Mouse (Mus musculus) thymus, postnatal 36 days (tissue): Measurements from ENCODE around the gene Megf9.

Experiments
- DNase-seq, 2 experiments: peaks; one replicate each; pipeline ENCODE4 v3.0.0; 2022; ENCODE audit warnings: mixed read lengths in 2 of 2

The Megf9 gene

GRCm38 (mm10) chr4:70534891-70535269 is at the start of gene Megf9:
Megf9 (minus strand) TSS chr4:70534995.
- peak; percentile 97 to 98 for DNase-seq

- DNase-seq: no peak
Measured at GRCm38 (mm10) chr4:70579654-70580053, 44.9 kb upstream of the Megf9 start.

DNA sequence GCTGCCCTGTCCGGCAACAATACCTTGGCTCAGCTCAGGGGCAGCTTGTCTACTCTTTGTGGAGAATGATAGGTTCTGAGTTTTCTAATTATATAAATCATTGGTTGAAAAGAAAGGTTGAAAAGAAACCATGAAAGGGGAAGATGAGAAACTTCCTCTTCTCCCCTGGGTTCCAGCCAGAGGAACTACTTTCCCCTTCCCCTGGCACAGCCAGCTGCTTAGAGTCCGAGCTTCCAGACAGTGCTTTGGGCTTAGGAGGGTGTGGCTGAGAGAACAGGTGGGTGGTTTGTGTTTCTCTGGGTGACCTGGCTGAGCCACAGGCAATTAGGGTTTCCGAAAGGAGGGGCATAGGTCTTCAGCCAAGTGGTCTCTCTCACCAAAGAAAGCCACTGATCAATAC is 43.5 kb upstream of the Megf9 start:
- DNase-seq: no peak

- DNase-seq: no peak
Measured at GRCm38 (mm10) chr4:70576096-70576495, 41.3 kb upstream of the Megf9 start.

GRCm38 (mm10) chr4:70573926-70574325 is 39.1 kb upstream of the Megf9 start:
- DNase-seq: no peak

- no peak for DNase-seq
Measured at GRCm38 (mm10) chr4:70553888-70554287, 19.1 kb upstream of the Megf9 start.

DNA sequence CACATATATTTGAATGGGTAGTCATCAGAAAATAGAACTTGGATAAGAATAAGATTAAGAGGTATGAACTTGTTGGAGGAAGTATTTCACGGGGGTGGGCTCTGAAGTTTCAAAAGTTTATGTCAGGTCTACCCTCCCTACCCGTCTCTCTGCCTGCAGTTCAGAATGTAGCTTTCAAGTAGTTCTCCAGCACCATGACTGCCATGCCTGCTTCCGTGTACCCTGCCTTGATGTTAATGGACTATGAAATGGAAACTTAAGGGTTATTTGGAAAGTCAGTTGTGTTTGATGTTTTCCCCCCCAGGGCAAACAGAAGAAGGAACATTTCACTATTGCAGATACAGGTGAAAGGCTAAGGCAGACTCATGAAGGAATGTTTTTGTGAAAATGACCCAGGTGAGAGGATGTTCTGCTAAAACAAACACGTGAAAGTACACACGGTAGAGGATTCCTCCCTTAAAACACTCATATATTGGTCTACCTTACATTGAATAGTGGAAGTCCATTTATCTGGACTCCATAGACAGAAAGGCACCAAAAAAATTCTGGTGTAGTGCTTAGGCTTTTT is 18.5 kb upstream of the Megf9 start:
- DNase-seq: no peak

- no peak for DNase-seq
Measured at GRCm38 (mm10) chr4:70552120-70552519, 17.3 kb upstream of the Megf9 start.

GRCm38 (mm10) chr4:70547411-70548148 is 12.8 kb upstream of the Megf9 start:
- no peak for DNase-seq

GRCm38 (mm10) chr4:70545869-70546542 is 11.2 kb upstream of the Megf9 start:
- no peak for DNase-seq

GRCm38 (mm10) chr4:70544390-70544789 is 9.6 kb upstream of the Megf9 start:
- no peak for DNase-seq

GRCm38 (mm10) chr4:70542387-70542786 is 7.6 kb upstream of the Megf9 start:
- DNase-seq: no peak

DNA sequence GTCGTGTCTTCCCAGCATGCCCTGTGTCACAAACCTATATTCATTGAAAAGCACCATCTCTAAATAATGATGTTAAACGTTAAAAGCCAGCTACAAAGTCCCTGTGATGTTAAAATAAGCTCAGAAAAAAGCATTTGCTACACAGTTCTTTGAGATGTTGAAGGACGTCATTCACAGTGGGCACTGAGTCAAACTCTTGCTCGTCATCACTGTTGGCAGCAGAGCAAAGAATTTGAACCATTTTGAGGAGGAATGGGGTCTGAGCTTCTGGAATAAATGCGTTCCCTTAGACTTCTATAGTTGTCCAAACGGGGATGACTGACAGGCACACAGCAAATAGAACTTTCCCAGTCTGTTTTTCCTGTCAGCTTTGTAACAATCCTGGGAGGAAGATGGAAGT is 5.9 kb upstream of the Megf9 start:
- DNase-seq: no peak

GRCm38 (mm10) chr4:70536661-70537580 is 2.1 kb upstream of the Megf9 start:
- DNase-seq: no peak

DNA sequence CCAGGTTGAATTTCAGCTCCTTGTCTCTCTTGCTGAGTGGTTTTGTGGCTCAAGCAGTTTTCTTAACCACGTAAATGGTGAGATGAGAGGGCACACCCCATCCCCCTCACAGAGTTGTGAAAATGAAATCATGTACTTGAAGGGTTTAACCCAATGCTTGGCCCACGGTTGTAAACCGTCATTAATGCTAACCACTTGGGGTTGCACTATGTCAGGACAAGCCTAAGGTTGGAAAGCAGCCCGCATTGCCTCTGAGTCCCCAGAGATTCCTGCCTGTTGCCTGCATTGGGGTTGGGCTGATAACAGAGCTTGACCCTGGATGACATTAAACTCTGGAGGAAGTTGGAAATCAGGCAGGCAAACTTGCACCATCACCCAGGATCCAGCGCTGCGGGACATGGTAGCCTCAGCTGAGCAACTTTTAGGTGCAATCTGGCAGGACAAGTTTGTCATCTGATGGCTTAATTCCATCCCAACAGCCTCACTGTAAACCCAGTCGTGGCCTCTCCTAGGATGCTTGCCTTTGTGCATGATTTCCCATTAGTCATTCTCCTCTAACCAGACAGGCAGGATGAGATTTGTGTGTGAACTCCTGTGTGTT is 1.0 kb upstream of the Megf9 start:
- DNase-seq: no peak

DNA sequence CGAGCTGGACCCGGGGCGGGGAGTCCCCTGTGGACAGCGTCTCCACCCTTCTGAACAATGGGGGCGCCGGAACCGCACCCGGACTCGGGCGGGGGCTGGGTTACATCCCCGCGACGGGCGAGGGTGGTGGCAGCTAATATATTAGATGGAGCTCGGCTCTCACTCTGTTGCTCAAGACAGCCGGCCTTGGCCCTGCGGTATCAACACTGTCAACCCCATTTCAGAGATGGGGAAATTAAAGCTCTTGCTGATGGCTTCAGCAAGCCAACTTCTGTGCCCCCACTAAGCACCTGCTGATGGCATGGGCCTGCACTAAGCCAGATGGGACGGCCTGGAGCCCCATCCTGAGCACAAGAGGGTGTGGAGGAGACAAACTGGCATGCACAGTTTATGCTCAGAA is 494 bp upstream of the Megf9 start:
- DNase-seq: no peak

- peak; percentile 37 to 62 for DNase-seq
Measured at GRCm38 (mm10) chr4:70534078-70534890, 511 bp downstream of the Megf9 start.

- DNase-seq: no peak
Measured at GRCm38 (mm10) chr4:70533056-70533805, 1.6 kb downstream of the Megf9 start.

- no peak for DNase-seq
Measured at GRCm38 (mm10) chr4:70531021-70531420, 3.8 kb downstream of the Megf9 start.

- no peak for DNase-seq
Measured at GRCm38 (mm10) chr4:70528622-70529021, 6.2 kb downstream of the Megf9 start.

GRCm38 (mm10) chr4:70523346-70523745 is 11.4 kb downstream of the Megf9 start:
- no peak for DNase-seq
